22 mouse cellular contexts compared by ENCODE assay signal in genomic region chr17:86134461-86134860, GRCm38 (mm10).
"Had no signal": no experiment of that assay in that cellular context is flagged by ENCODE, and none has a peak within 500 bp of the region (broad histone marks: within the 10 kb centered on the region; RNA-seq: fewer than 3 reads in every experiment).

No protein-coding gene starts in this region.

- H3K27ac ChIP-seq: limb, embryonic 12.5 days; limb, embryonic 15.5 days; liver, embryonic 14.5 days; lung, embryonic 15.5 days; midbrain, embryonic 10.5 days; midbrain, embryonic 13.5 days; neural tube, embryonic 13.5 days; stomach, embryonic 15.5 days had no signal

- H3K4me1 ChIP-seq: limb, embryonic 12.5 days; limb, embryonic 15.5 days; lung, embryonic 15.5 days; midbrain, embryonic 10.5 days; midbrain, embryonic 13.5 days; neural tube, embryonic 13.5 days; stomach, embryonic 15.5 days had no signal

- DNase-seq: kidney, postnatal 10 days; kidney, postnatal 4 days; left cerebral cortex, postnatal 4 days; liver, postnatal 0 days; lung, postnatal 10 days; lung, postnatal 36 days; retina, postnatal 1 day; right cerebral cortex, postnatal 25 days; spleen, adult 18-20 months; thymus, postnatal 25 days had no signal

- H3K4me2 ChIP-seq: limb, embryonic 12.5 days; limb, embryonic 15.5 days; liver, embryonic 11.5 days; lung, embryonic 15.5 days; midbrain, embryonic 13.5 days; neural tube, embryonic 13.5 days; stomach, embryonic 15.5 days had no signal

- H3K4me3 ChIP-seq: limb, embryonic 12.5 days; limb, embryonic 15.5 days; lung, embryonic 15.5 days; megakaryocyte, embryonic 14.5 days; midbrain, embryonic 10.5 days; midbrain, embryonic 13.5 days; myocyte; neural tube, embryonic 13.5 days; stomach, embryonic 15.5 days had no signal

- H3K9ac ChIP-seq: limb, embryonic 12.5 days; limb, embryonic 15.5 days; liver, embryonic 14.5 days; liver, postnatal 0 days; lung, embryonic 15.5 days; midbrain, embryonic 13.5 days; neural tube, embryonic 13.5 days; stomach, embryonic 15.5 days had no signal

- H3K9me3 ChIP-seq: limb, embryonic 12.5 days; limb, embryonic 15.5 days; lung, embryonic 15.5 days; megakaryocyte, embryonic 14.5 days; midbrain, embryonic 10.5 days; midbrain, embryonic 13.5 days; neural tube, embryonic 13.5 days; stomach, embryonic 15.5 days had no signal

- H3K27me3 ChIP-seq: limb, embryonic 12.5 days; limb, embryonic 15.5 days; lung, embryonic 15.5 days; megakaryocyte, embryonic 14.5 days; midbrain, embryonic 13.5 days; neural tube, embryonic 13.5 days; stomach, embryonic 15.5 days had no signal

- ATAC-seq: liver, postnatal 0 days; midbrain, embryonic 13.5 days; midbrain, embryonic 16.5 days had no signal
